Mouse (Mus musculus) hindbrain, embryonic 15.5 days (tissue): ENCODE measurements around the gene Atp7a. TPM values are rescaled to one million over a fixed set of nuclear protein-coding genes. Genes with fewer than 3 reads are reported as not detected.

Source experiments
- ATAC-seq: fragments of 200-750 bp; cut with Nextera tagmentation; 2 replicates; pipeline ENCODE4 v1.8.0; 2017; ENCODE audit warnings: low read depth, moderate number of reproducible peaks, moderate TSS enrichment; ENCODE audit not compliant: low FRiP score
- H3K27ac ChIP-seq: fragments of 300-500 bp; sonication (generic); replicated peaks from 2 replicates; pipeline ENCODE4 v1.5.1; 2015; ENCODE audit warnings: mild to moderate bottlenecking, inconsistent platforms
- H3K27me3 ChIP-seq: fragments of 300-500 bp; sonication (generic); 2 replicates; pipeline ENCODE4 v1.6.1; 2015; ENCODE audit warnings: control low read depth, inconsistent platforms
- H3K36me3 ChIP-seq: fragments of 300-500 bp; sonication (generic); 2 replicates; pipeline ENCODE4 v1.6.1; 2015; ENCODE audit warnings: control low read depth, inconsistent platforms
- H3K4me1 ChIP-seq: fragments of 300-500 bp; sonication (generic); replicated peaks from 2 replicates; pipeline ENCODE4 v1.6.1; 2015; ENCODE audit warnings: control low read depth, inconsistent platforms
- H3K4me2 ChIP-seq: fragments of 300-500 bp; sonication (generic); 2 replicates; pipeline ENCODE4 v1.6.1; 2015; ENCODE audit warnings: moderate library complexity, mild to moderate bottlenecking, inconsistent platforms
- H3K4me3 ChIP-seq: fragments of 300-500 bp; sonication (generic); 2 replicates; pipeline ENCODE4 v1.5.1; 2015; ENCODE audit warnings: mild to moderate bottlenecking, inconsistent platforms
- H3K9ac ChIP-seq: fragments of 300-500 bp; sonication (generic); 2 replicates; pipeline ENCODE4 v1.6.1; 2015; ENCODE audit warnings: inconsistent platforms
- H3K9me3 ChIP-seq: fragments of 300-500 bp; sonication (generic); 2 replicates; pipeline ENCODE4 v1.6.1; 2016; ENCODE audit warnings: control low read depth, inconsistent platforms
- WGBS: fragments of 180-500 bp; shearing (Covaris S2); methylation state at CpG from one replicate; pipeline ENCODE4 v1.1.7; 2015; 5-methylcytosine and 5-hydroxymethylcytosine counted together
- polyA plus RNA-seq: library from polyadenylated mRNA; unstranded; fragments of >200 nt; fragmentation: Nextera tagmentation; extraction: Ambion mirVana; gene quantifications from 2 replicates; pipeline ENCODE4 v1.2.1, GENCODE M21; 2015

The Atp7a gene
- polyA plus RNA-seq, 1 experiment from 2014 or later: 12.5 TPM

GRCm38 (mm10) chrX:106085564-106085963, 58.5 kb downstream of the Atp7a start:
- WGBS: 92% methylated on average over 2 of the region's 2 CpGs

DNA sequence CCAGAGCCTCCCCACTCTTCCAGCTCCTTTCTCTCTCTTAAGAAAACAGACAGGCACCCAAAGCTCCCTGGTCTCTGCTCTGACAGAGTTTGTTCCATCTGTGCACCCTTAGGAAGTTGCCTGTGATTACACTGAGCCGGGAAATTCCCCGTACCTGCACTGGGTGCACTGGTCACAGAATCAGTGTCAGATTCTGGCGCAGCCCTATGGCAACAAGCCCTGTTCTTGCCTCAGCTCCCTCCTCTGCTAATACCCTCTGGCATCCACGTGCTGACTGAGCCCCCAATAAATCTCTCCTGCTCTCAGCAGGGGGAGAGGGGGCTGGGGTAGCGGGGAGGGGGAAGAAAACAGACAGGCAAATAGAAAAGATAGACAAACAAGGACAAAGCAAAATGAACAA, 65.9 kb downstream of the Atp7a start:
- Histone ChIP-seq H3K27me3 (no peaks in the 10 kb centered on the region), H3K4me2 (no peak overlapping the region), H3K9ac (no peak overlapping the region), H3K36me3 (no peaks in the 10 kb centered on the region), H3K4me1 (no peaks in the 10 kb centered on the region), H3K9me3 (no peaks in the 10 kb centered on the region), H3K27ac (no peak overlapping the region), H3K4me3 (no peak overlapping the region)
- 34% methylated on average over 5 of the region's 5 CpGs for whole genome bisulfite sequencing
- ATAC-seq: no peak

More at GRCm38 (mm10) chrX:106085564-106085963, 58.5 kb downstream of the Atp7a start:
- Histone ChIP-seq H3K4me3 (no peak overlapping the region), H3K4me2 (no peak overlapping the region), H3K27ac (no peak overlapping the region), H3K9ac (no peak overlapping the region), H3K4me1 (no peaks in the 10 kb centered on the region), H3K27me3 (no peaks in the 10 kb centered on the region), H3K9me3 (no peaks in the 10 kb centered on the region), H3K36me3 (no peaks in the 10 kb centered on the region)
- no peak for ATAC-seq

DNA sequence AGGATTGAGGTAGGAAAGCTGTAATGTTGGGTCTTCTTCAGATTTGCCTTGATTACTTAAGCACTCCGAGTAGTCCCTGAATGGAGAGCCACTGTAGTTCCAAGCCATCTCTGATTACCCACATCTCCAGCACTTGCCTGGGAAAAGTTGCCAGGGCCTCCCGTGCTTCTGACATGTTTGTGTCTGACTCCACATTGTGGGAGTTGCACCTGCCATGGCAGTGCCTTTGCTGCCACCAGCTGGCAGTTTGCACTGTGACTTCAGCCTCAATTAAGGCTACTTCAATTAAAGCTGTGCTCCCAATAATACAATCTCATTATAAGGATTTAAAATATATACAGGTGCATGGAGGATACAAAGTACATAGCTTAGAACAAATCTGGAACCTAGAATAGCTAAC, 78.4 kb downstream of the Atp7a start:
- WGBS: 62% methylated on average over 2 of the region's 2 CpGs
- ATAC-seq: no peak
- Histone ChIP-seq H3K9ac (no peak overlapping the region), H3K4me1 (no peaks in the 10 kb centered on the region), H3K27me3 (no peaks in the 10 kb centered on the region), H3K4me2 (no peak overlapping the region), H3K36me3 (peaks cover 6% of the 10 kb centered on the region; the same call in 1 of the 2 replicates), H3K4me3 (no peak overlapping the region), H3K27ac (no peak overlapping the region), H3K9me3 (no peaks in the 10 kb centered on the region)

DNA sequence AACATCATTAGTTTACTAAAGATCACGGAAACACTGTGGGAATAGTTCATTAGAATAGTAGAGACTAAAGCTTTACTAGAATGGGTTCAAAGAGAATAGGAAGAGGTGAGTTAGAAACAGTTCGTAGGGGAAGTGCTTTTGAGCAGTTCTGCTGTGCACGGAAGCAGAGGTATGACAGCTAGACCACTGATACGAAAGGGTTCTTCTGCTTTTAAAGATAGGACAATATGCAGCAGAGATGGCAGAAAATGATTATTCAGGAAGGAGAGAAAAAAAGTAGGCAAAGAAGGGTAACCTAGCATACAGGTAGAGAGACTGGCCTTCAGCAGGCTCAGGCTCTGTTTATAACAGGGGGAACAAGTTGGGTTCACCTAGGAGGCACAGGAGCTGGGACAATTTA, 86.8 kb downstream of the Atp7a start:
- Histone ChIP-seq H3K27me3 (no peaks in the 10 kb centered on the region), H3K4me3 (no peak overlapping the region), H3K4me1 (no peaks in the 10 kb centered on the region), H3K9ac (no peak overlapping the region), H3K9me3 (no peaks in the 10 kb centered on the region), H3K4me2 (no peak overlapping the region), H3K27ac (no peak overlapping the region), H3K36me3 (no peaks in the 10 kb centered on the region)
- 92% methylated on average over 4 of the region's 4 CpGs for WGBS
- ATAC-seq: no peak

GRCm38 (mm10) chrX:106114674-106115073, 87.6 kb downstream of the Atp7a start:
- Histone ChIP-seq H3K4me2 (no peak overlapping the region), H3K4me1 (no peaks in the 10 kb centered on the region), H3K4me3 (no peak overlapping the region), H3K27me3 (no peaks in the 10 kb centered on the region), H3K9me3 (no peaks in the 10 kb centered on the region), H3K27ac (no peak overlapping the region), H3K36me3 (no peaks in the 10 kb centered on the region), H3K9ac (no peak overlapping the region)
- ATAC-seq: no peak
- 95% methylated on average over 1 of the region's 1 CpGs for WGBS

- Histone ChIP-seq H3K9me3 (no peaks in the 10 kb centered on the region), H3K27ac (no peak overlapping the region), H3K4me3 (no peak overlapping the region), H3K27me3 (no peaks in the 10 kb centered on the region), H3K4me2 (no peak overlapping the region), H3K9ac (no peak overlapping the region), H3K36me3 (no peaks in the 10 kb centered on the region), H3K4me1 (no peaks in the 10 kb centered on the region)
- whole genome bisulfite sequencing: 81% methylated on average over 2 of the region's 2 CpGs
- ATAC-seq: no peak
These were observed 95.7 kb downstream of the Atp7a start for GRCm38 (mm10) chrX:106122823-106123222.

- Histone ChIP-seq H3K27me3 (no peaks in the 10 kb centered on the region), H3K27ac (no peak overlapping the region), H3K9me3 (no peaks in the 10 kb centered on the region), H3K4me2 (no peak overlapping the region), H3K36me3 (no peaks in the 10 kb centered on the region), H3K4me3 (no peak overlapping the region), H3K4me1 (no peaks in the 10 kb centered on the region), H3K9ac (no peak overlapping the region)
- ATAC-seq: no peak
- WGBS: 76% methylated on average over 6 of the region's 6 CpGs
These were observed 101.2 kb downstream of the Atp7a start for GRCm38 (mm10) chrX:106128283-106128682.

DNA sequence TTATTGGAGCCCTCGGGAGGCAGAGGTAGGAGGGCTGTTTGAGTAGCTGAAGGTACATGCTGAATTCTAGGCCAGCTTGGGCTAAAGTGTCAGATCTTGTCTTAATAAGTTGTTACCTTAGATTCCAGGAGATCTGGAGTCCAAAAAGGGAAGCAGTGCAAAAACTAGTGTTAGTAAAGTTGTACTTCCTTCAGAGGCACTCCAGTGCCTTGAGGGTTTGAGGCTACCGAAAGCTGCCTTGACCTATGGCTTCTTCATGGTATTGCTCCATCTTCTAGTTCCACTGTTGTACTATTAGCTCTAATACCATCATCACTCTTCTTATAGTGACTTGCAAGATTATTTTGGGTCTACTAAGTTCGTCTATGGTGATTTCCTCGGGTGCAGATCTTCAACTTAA, 102.8 kb downstream of the Atp7a start:
- Histone ChIP-seq H3K27me3 (no peaks in the 10 kb centered on the region), H3K9ac (no peak overlapping the region), H3K36me3 (no peaks in the 10 kb centered on the region), H3K4me2 (no peak overlapping the region), H3K4me1 (no peaks in the 10 kb centered on the region), H3K27ac (no peak overlapping the region), H3K9me3 (no peaks in the 10 kb centered on the region), H3K4me3 (no peak overlapping the region)
- 85% methylated on average over 4 of the region's 4 CpGs for WGBS
- no peak for ATAC-seq

- Histone ChIP-seq H3K9me3 (no peaks in the 10 kb centered on the region), H3K27ac (no peak overlapping the region), H3K4me2 (no peak overlapping the region), H3K4me3 (no peak overlapping the region), H3K4me1 (no peaks in the 10 kb centered on the region), H3K36me3 (no peaks in the 10 kb centered on the region), H3K9ac (no peak overlapping the region), H3K27me3 (no peaks in the 10 kb centered on the region)
- 85% methylated on average over 3 of the region's 3 CpGs for WGBS
- no peak for ATAC-seq
These were observed 107.8 kb downstream of the Atp7a start for GRCm38 (mm10) chrX:106134916-106135315.

DNA sequence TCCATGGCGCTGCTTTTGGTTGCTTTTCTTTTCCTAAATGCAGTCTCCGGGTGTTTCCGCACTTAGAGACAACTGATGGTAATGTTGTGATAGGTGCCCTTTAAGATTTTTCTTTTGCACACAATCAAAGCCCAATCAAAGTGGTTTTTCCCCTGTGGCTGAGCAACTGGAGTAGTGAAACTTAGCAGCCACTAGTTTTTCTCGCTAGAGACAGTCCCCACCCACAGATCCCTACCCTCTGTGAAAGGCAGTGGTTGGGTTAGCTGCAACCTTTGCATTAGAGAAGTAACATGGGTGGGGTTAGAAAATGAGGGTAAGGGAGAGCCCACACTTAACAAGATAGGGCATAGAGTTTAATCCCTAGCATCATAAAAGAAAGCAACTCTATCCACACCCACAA, 108.4 kb downstream of the Atp7a start:
- H3K27ac ChIP-seq: no peak overlapping the region
- H3K27me3 ChIP-seq: no peaks in the 10 kb centered on the region
- no peaks in the 10 kb centered on the region for H3K9me3 ChIP-seq
- no peaks in the 10 kb centered on the region for H3K4me1 ChIP-seq
- no peak for ATAC-seq
- no peaks in the 10 kb centered on the region for H3K36me3 ChIP-seq
- no peak overlapping the region for H3K9ac ChIP-seq
- H3K4me2 ChIP-seq: no peak overlapping the region
- H3K4me3 ChIP-seq: no peak overlapping the region
- 90% methylated on average over 4 of the region's 4 CpGs for WGBS

- H3K4me3 ChIP-seq: no peak overlapping the region
- H3K27ac ChIP-seq: no peak overlapping the region
- no peak for ATAC-seq
- 67% methylated on average over 12 of the region's 12 CpGs for WGBS
- H3K9me3 ChIP-seq: no peaks in the 10 kb centered on the region
- no peaks in the 10 kb centered on the region for H3K36me3 ChIP-seq
- no peak overlapping the region for H3K9ac ChIP-seq
- H3K4me1 ChIP-seq: no peaks in the 10 kb centered on the region
- H3K4me2 ChIP-seq: no peak overlapping the region
- no peaks in the 10 kb centered on the region for H3K27me3 ChIP-seq
These were observed 109.0 kb downstream of the Atp7a start for GRCm38 (mm10) chrX:106135916-106136575.

GRCm38 (mm10) chrX:106139309-106140070, 112.4 kb downstream of the Atp7a start:
- no peak for ATAC-seq
- Histone ChIP-seq H3K9me3 (no peaks in the 10 kb centered on the region), H3K9ac (no peak overlapping the region), H3K27ac (no peak overlapping the region), H3K4me1 (no peaks in the 10 kb centered on the region), H3K4me2 (no peak overlapping the region), H3K4me3 (no peak overlapping the region), H3K27me3 (no peaks in the 10 kb centered on the region), H3K36me3 (no peaks in the 10 kb centered on the region)
- 84% methylated on average over 13 of the region's 13 CpGs for WGBS
